Mouse (Mus musculus) thymus, adult 2 months (tissue): Measurements from ENCODE around the gene Commd1.

Source experiments
- CTCF ChIP-seq: fragments of 200-500 bp; IDR thresholded peaks from 2 replicates; pipeline ENCODE4 v1.5.1; 2012; ENCODE audit warnings: mild to moderate bottlenecking, control low read depth, low read length, moderate library complexity, borderline replicate concordance; ENCODE audit not compliant: control insufficient read depth, poor library complexity, insufficient read depth; ENCODE audit errors: extremely low read depth
- POLR2A ChIP-seq: fragments of 200-500 bp; IDR thresholded peaks from 2 replicates; pipeline ENCODE4 v1.6.1; 2012; ENCODE audit warnings: mild to moderate bottlenecking, low read length, control low read depth, moderate library complexity; ENCODE audit not compliant: control insufficient read depth, poor library complexity, insufficient read depth; ENCODE audit errors: extremely low read depth

DNA sequence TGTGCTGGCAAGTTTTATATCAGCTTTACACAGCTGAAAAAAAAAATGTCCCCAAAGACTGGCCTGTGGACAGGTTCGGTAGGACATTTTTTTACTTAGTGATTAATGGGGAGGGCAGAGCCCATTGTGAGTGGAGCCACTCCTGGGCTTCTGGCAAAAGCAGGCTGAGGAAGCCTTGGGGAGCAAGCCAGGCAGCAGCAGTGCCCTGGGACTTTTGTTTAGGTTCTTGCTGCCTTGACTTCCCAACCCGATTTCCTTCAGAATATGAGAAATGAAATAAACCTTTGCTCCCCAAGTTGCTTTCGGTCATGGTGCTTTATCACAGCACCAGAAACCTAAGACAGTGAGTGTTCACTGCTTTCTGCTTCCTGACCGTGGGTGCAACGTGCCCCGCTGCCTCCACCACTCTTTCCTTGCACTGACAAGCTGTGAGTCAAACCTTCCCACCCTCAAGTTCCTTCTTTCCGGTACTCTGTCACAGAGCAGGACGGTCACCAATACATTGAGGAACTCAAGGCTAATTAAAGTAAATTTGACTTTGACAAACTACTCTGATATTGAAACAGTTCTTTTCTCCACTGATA, 53.5 kb downstream of the Commd1 start:
- TF ChIP-seq CTCF (no peak), POLR2A (no peak)
